Mouse (Mus musculus): ENCODE results near the gene Gpr87.

DNA sequence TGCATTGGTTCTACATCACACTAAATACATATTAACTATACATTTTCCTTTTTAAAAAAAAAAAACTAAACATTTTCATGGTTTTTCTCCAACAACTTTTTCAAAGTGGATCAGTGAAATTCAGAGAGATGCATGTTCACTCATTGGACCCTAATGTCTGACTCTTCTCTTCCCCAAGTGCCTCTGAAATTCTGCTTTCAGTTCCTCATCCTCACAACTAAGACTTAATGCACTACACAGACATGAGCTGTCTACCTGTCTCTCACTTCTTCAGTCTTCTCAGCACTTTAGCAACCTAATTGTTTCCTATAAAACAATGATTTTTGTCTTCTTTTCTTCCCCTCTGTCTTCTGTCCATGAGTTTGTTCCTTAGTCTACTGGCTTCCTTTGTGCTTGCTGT, 30.5 kb upstream of the Gpr87 start:
- TF ChIP-seq CTCF (IDR thresholded peaks at IDR 0.05; ENCODE audit: borderline replicate concordance, extremely low read depth, insufficient read depth, insufficient read length) (no peak), POLR2A (IDR thresholded peaks at IDR 0.05; ENCODE audit: borderline replicate concordance, extremely low read depth, insufficient read depth, insufficient read length, poor library complexity, severe bottlenecking) (no peak)

Data from brain, embryonic 14.5 days (tissue).